Mouse (Mus musculus): ENCODE data around the gene Cluap1. TPM values are rescaled to one million over a fixed set of nuclear protein-coding genes. Genes with fewer than 3 reads are reported as not detected.

Cluap1 gene
- 47.0 TPM for polyA plus RNA-seq (2017; shearing (Covaris generic))

DNA sequence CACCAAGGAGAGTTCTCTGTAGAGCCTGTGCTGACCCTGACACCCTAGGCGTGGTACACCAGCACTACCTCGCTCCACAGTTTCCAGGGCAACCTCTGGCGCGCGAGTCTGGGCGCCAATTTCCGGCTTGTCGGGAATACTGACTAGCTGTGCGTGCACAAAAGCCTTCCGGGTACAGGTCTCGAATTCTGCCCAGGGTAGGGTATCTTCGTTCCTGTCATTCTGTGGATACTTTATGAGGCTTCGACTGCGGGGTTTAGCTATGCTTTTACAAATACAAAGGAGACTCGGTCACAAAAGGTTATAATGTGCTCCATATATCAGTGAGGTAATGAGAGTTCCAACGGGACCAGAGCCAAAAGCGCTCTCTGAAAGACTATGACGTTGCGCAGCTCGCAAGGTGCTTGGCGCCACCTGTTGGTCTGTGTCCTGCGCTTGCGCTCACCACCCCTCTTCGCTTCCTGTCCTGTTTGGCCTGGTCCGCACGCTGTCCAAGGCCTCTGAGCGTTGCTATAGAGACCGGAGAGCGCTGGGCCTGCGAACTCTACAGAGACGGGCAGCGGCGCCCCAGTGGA is at the start of gene Cluap1, which contains the start of gene 1700037C18Rik:
Gene Cluap1 (plus strand): TSS at position 265 of the 575 bp plus-strand sequence.
Gene 1700037C18Rik (minus strand): TSS at position 153 of the 575 bp plus-strand sequence.

DNA sequence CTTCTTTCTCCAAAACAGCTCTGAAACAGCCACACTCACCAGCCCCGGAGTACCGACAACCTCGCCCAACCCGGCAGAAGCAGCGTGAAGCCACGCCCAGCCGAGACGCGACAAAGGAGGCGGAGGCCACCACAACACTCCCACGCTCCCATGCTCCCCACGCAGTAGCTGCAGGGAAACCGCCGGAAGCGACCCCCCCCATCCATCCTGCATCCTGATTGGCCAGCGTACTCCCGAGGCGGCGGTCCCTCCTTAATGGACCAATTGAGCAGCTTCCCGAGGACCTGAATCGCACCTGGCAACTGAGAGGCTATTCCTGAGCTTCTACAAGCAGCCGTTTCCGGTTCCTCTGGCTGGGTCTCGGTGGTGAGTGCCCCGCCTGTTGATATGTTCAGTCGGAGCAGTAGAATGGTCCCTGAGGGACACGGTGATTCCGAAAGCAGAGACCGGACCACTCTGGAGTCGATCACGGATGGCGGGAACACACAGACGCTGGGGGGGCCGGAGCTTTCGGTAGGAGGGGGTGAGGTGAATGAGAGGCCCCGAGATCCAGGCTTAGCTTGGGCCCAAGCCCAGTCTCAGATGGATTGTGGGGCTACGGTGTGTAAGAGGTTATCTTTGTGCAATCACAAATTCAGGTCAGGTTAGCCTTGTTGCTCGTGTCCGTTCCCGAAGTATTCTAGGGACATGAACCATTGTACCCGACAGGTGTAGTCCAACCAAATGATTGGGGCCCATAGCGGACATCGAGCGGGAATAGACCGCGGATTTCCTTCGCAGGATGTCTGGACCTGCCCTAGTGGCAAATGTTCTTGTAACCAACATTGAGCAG is 36.2 kb upstream of the Cluap1 start, which contains the start of gene Naa60:
Gene Naa60 (plus strand): TSS at position 160 of the 832 bp plus-strand sequence.

DNA sequence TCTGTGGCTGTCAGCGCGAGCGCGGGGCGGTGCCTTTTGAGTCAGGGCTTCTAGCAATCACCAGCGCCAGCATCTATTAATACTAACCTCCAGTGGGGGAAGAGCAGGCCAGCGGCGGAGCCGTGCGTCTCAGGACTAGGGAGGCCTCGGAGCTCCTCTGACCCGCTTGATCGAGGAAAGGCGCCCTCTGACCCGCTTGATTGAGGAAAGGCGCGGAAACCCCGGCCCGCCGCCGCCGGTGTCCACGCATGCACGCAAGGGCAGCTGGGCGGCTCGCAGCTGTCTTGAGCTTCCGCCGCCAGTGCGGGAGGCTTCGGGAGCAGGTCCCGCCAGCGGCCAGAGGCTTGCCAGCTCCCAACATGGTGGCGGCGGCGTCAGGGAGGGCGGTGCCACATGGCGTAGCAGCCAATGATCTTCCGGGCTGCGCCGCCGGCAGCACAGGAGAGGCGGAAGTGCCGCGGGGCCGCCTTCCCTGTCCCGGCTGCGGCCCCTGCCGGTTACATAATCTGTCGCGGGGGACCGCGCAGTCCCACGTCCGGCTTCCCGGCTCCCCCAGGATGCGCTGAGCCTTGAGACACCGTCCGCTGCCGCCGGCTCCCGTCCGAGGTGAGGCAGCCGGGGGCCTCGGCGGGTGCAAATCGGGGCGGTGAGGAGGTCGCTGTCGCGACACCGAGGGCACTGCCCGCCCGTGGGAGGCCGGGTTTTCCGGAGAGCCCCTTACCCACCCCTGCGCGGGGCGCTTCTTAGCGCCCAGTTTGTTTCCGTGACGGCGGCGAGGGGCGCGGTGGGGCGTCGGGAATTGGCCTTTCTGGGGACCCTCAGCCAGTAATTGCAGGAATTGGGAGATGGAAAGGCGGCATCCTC is 24.2 kb upstream of the Cluap1 start, which contains the start of the genes Zfp597 and Gm20695:
Gene Zfp597 (minus strand): TSS at position 361 of the 864 bp plus-strand sequence.
Gene Gm20695 (plus strand): TSS at position 448 of the 864 bp plus-strand sequence.

DNA sequence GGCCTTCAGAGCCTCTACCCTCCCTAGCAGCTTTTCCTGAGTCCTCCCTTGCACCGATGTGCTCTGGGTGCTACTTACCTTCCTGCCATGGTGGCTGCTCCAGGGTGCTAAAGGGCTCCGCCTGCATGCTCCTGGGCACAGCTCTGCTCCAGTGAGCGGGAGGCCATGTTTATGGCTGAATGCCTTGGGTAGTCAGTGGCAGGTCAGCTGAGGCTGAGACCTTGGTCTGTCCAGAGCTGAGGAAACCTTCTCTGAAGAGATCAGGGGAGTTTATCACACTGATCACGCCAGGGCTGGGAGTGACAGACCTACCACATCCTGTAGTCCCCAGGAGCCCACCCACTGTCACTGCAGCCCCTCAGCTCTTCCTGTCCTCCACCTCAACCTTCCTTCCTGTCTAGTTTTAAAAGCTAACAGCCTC is 67.7 kb downstream of the Cluap1 start, which contains the start of gene Nlrc3:
Gene Nlrc3 (minus strand): TSS at position 382 of the 421 bp plus-strand sequence.

Other genes with a start within 250 kb of the Cluap1 start
- gene Mefv, start 190.7 kb upstream of the Cluap1 start, polyA plus RNA-seq (2017; shearing (Covaris generic)): not detected
- 89.8 TPM for gene Zfp263, start 164.7 kb upstream of the Cluap1 start, polyA plus RNA-seq (2017; shearing (Covaris generic))
- gene Olfr15, start 77.9 kb upstream of the Cluap1 start, polyA plus RNA-seq (2017; shearing (Covaris generic)): not detected
- gene Zfp174, start 61.5 kb upstream of the Cluap1 start, polyA plus RNA-seq (2017; shearing (Covaris generic)): 1.5 TPM
- gene Naa60, start 36.4 kb upstream of the Cluap1 start, polyA plus RNA-seq (2017; shearing (Covaris generic)): 151 TPM
- 15.8 TPM for gene Zfp597, start 24.2 kb upstream of the Cluap1 start, polyA plus RNA-seq (2017; shearing (Covaris generic))
- 2.4 TPM for gene Gm20695, start 24.2 kb upstream of the Cluap1 start, polyA plus RNA-seq (2017; shearing (Covaris generic))
- gene 1700037C18Rik, start 112 bp upstream of the Cluap1 start, polyA plus RNA-seq (2017; shearing (Covaris generic)): 12.4 TPM
- gene Nlrc3, start 67.8 kb downstream of the Cluap1 start, polyA plus RNA-seq (2017; shearing (Covaris generic)): 92.7 TPM
- 51.6 TPM for gene Slx4, start 95.0 kb downstream of the Cluap1 start, polyA plus RNA-seq (2017; shearing (Covaris generic))
- gene Dnase1, start 128.1 kb downstream of the Cluap1 start, polyA plus RNA-seq (2017; shearing (Covaris generic)): 6.0 TPM
- 74.8 TPM for gene Trap1, start 169.0 kb downstream of the Cluap1 start, polyA plus RNA-seq (2017; shearing (Covaris generic))